Mouse (Mus musculus) thymus, adult 2 months (tissue): ENCODE data around the gene Aoc2.

Experiments
- CTCF ChIP-seq: fragments of 200-500 bp; IDR thresholded peaks from 2 replicates; pipeline ENCODE4 v1.5.1; 2012; ENCODE audit warnings: mild to moderate bottlenecking, control low read depth, low read length, moderate library complexity, borderline replicate concordance; ENCODE audit not compliant: control insufficient read depth, poor library complexity, insufficient read depth; ENCODE audit errors: extremely low read depth
- POLR2A ChIP-seq: fragments of 200-500 bp; IDR thresholded peaks from 2 replicates; pipeline ENCODE4 v1.6.1; 2012; ENCODE audit warnings: mild to moderate bottlenecking, low read length, control low read depth, moderate library complexity; ENCODE audit not compliant: control insufficient read depth, poor library complexity, insufficient read depth; ENCODE audit errors: extremely low read depth

GRCm38 (mm10) chr11:101347083-101347775, 22.4 kb downstream of the Aoc2 start:
- no peak for TF ChIP-seq POLR2A
- no peak for TF ChIP-seq CTCF
